Mouse (Mus musculus): ENCODE data around the gene Gm16485. TPM values are rescaled to one million over a fixed set of nuclear protein-coding genes. Genes with fewer than 3 reads are reported as not detected.

Gm16485 gene
- polyA plus RNA-seq, 1 experiment from 2014 or later = 0.07 TPM

Other genes starting within 250 kb of the Gm16485 start
- gene Pgr, start 72.0 kb upstream of the Gm16485 start, polyA plus RNA-seq (2015; fragmentation: Nextera tagmentation; extraction: Ambion mirVana) = 0.38 and 0.55 TPM in 2 replicates